Mouse (Mus musculus): Measurements from ENCODE around the gene Ldhal6b. TPM values are rescaled to one million over a fixed set of nuclear protein-coding genes. Genes with fewer than 3 reads are reported as not detected.

The Ldhal6b gene
- polyA plus RNA-seq, 1 experiment from 2014 or later = not detected

DNA sequence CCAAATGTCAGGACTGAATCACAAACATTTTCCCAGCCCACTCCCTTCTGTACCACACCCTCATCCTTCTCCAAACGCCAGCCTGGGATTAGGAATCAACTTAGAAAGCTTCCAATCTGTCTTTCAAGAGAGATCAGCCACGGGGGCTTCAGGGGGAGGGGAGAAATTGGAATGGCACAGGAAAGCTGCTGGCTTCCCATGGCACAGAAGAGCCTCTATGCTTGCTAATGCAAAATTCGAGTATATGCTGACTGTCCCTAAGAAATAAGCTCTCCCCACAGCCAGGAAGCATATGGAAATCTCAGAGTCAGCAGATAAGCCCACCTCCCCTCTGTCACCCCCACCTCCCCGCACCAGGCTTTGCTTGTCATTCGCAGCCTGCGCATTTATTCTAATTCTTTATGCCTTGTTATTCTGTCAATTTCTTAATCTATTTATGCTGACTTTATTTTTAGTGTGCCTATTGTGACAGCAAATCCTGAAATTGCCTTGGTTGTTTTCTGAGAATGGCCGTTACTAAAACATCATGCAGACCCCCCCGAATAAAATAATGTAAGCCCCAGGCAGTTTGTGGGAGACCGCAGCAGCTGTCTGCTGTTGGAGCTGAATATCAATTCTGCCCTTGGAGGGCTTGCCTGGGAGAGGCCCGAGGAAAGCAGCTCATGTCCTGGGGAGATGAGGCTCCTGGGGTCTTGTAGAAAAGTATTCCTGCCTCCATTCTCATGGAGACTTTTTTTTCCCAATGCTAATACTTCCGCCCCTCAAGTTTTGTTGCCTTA, 41.2 kb downstream of the Ldhal6b start:
- no peak overlapping the region for H3K4me2 ChIP-seq (replicated peaks; ENCODE audit: low read depth)
- H3K9me3 ChIP-seq (ENCODE audit: control insufficient read depth) = no peaks in the 10 kb centered on the region
- WGBS = 42% methylated on average over 11 of the region's 11 CpGs
- no peak overlapping the region for H3K27ac ChIP-seq (ENCODE audit: low read depth, low read length)
- no peak for TF ChIP-seq CTCF (IDR thresholded peaks at IDR 0.05; ENCODE audit: low read depth)
- no peak for ATAC-seq
- no peaks in the 10 kb centered on the region for H3K27me3 ChIP-seq (replicated peaks; ENCODE audit: control insufficient read depth, insufficient read depth, low read length)
- H3K4me1 ChIP-seq (replicated peaks; ENCODE audit: control insufficient read depth, insufficient read depth, low read length) = no peaks in the 10 kb centered on the region
- H3K4me3 ChIP-seq (ENCODE audit: low read depth, low read length) = no peak overlapping the region
- H3K36me3 ChIP-seq (ENCODE audit: control insufficient read depth, insufficient read depth) = no peaks in the 10 kb centered on the region
- H3K9ac ChIP-seq (ENCODE audit: low read depth, low read length) = no peak overlapping the region

DNA sequence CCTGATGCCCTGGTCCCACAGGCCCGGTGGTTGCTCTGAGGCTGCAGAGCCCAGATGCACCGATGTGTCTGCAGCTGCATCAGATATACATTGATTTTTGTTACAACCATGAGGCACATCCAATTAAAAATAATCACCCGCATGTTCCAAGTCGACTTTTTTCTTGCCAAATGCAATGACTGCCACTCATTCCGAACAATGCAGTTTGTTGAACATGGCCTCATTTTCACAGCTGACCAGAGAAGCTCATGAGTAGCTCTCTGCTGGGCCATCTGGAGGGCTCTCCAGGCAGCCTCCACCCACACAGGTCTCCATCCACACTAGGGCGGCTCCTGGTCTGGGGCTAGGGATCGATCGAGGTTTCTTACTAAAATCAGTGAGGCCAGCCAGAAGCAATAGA, 45.6 kb downstream of the Ldhal6b start:
- no peak for ATAC-seq
- WGBS = 85% methylated on average over 8 of the region's 8 CpGs
- H3K9ac ChIP-seq (ENCODE audit: low read depth, low read length) = no peak overlapping the region

DNA sequence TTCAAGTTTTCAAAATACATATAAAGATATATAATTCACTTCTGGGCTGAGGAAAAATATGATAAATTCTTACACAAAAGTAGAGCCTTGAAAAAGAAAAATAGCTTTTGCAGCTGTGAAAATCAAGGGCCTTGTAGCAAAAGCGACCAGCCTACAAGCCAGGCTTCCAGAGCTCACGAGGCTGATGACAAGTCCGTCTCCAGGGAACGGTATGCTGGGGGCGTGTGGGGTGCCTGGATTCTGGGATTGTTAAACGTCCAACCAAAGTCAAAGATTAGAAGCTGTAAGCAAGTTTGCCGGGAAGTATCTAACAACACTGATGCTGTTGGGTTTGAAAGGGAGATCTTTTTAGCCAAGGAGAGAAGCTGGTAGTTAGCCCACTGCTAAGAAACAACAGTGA, 47.0 kb downstream of the Ldhal6b start:
- WGBS = 69% methylated on average over 7 of the region's 7 CpGs
- TF ChIP-seq CTCF (IDR thresholded peaks at IDR 0.05; ENCODE audit: low read depth) = no peak
- H3K9me3 ChIP-seq (ENCODE audit: control insufficient read depth) = no peaks in the 10 kb centered on the region
- no peaks in the 10 kb centered on the region for H3K27me3 ChIP-seq (replicated peaks; ENCODE audit: control insufficient read depth, insufficient read depth, low read length)
- no peaks in the 10 kb centered on the region for H3K36me3 ChIP-seq (ENCODE audit: control insufficient read depth, insufficient read depth)
- ATAC-seq = no peak
- no peaks in the 10 kb centered on the region for H3K4me1 ChIP-seq (replicated peaks; ENCODE audit: control insufficient read depth, insufficient read depth, low read length)
- H3K9ac ChIP-seq (ENCODE audit: low read depth, low read length) = no peak overlapping the region
- no peak overlapping the region for H3K4me2 ChIP-seq (replicated peaks; ENCODE audit: low read depth)
- H3K4me3 ChIP-seq (ENCODE audit: low read depth, low read length) = no peak overlapping the region
- no peak overlapping the region for H3K27ac ChIP-seq (ENCODE audit: low read depth, low read length)

More for the DNA sequence above, 45.6 kb downstream of the Ldhal6b start:
- Histone ChIP-seq H3K4me1 (replicated peaks; ENCODE audit: control insufficient read depth, insufficient read depth, low read length) (no peaks in the 10 kb centered on the region), H3K9me3 (ENCODE audit: control insufficient read depth) (no peaks in the 10 kb centered on the region), H3K27ac (ENCODE audit: low read depth, low read length) (no peak overlapping the region), H3K27me3 (replicated peaks; ENCODE audit: control insufficient read depth, insufficient read depth, low read length) (no peaks in the 10 kb centered on the region), H3K4me3 (ENCODE audit: low read depth, low read length) (no peak overlapping the region), H3K4me2 (replicated peaks; ENCODE audit: low read depth) (no peak overlapping the region), H3K36me3 (ENCODE audit: control insufficient read depth, insufficient read depth) (no peaks in the 10 kb centered on the region)
- TF ChIP-seq CTCF (IDR thresholded peaks at IDR 0.05; ENCODE audit: low read depth) = no peak

DNA sequence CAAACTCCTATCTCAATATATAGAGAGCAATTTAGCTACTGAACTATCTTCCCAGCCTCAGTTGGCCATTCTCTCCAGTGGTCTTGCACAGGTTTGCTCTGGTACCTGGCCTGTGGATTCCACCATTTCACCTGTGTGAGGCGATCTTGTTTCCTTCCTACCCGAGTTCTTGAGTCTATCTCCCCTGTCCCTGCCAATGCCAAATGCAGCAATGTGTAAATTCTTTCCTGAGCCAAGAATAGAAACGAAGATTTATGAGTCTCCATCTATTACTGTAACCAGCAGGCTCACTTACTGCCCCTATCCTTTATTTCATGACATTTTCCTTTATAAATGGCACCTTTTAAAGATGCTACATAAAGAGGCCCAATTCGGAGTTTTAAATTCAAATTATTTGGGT, 47.5 kb downstream of the Ldhal6b start:
- no peak overlapping the region for H3K27ac ChIP-seq (ENCODE audit: low read depth, low read length)
- no peaks in the 10 kb centered on the region for H3K27me3 ChIP-seq (replicated peaks; ENCODE audit: control insufficient read depth, insufficient read depth, low read length)
- no peaks in the 10 kb centered on the region for H3K9me3 ChIP-seq (ENCODE audit: control insufficient read depth)
- no peaks in the 10 kb centered on the region for H3K4me1 ChIP-seq (replicated peaks; ENCODE audit: control insufficient read depth, insufficient read depth, low read length)
- WGBS = 67% methylated on average over 4 of the region's 4 CpGs
- no peaks in the 10 kb centered on the region for H3K36me3 ChIP-seq (ENCODE audit: control insufficient read depth, insufficient read depth)
- ATAC-seq = no peak
- H3K9ac ChIP-seq (ENCODE audit: low read depth, low read length) = no peak overlapping the region
- H3K4me3 ChIP-seq (ENCODE audit: low read depth, low read length) = no peak overlapping the region
- TF ChIP-seq CTCF (IDR thresholded peaks at IDR 0.05; ENCODE audit: low read depth) = no peak
- no peak overlapping the region for H3K4me2 ChIP-seq (replicated peaks; ENCODE audit: low read depth)

Small RNAs within 50 kb of the gene (microRNA-seq; reads per million reads assigned to microRNA genes)
- gene Gm22475 = not detected

Other genes starting within 250 kb of the Ldhal6b start
- gene Tmem242, start 21.5 kb upstream of the Ldhal6b start, polyA plus RNA-seq (2015; fragmentation: Nextera tagmentation; extraction: Ambion mirVana) = 90.3 and 90.7 TPM in 2 replicates
- 1.3 and 1.4 TPM in 2 replicates for gene Zdhhc14, start 73.8 kb upstream of the Ldhal6b start, polyA plus RNA-seq (2015; fragmentation: Nextera tagmentation; extraction: Ambion mirVana)